Mouse (Mus musculus): ENCODE data around the gene BC049352.

- no peak for TF ChIP-seq CTCF (IDR thresholded peaks at IDR 0.05; ENCODE audit: borderline replicate concordance, extremely low read depth, insufficient read depth, insufficient read length)
- no peak for TF ChIP-seq POLR2A (IDR thresholded peaks at IDR 0.05; ENCODE audit: borderline replicate concordance, extremely low read depth, insufficient read depth, insufficient read length, poor library complexity, severe bottlenecking)
Observed at GRCm38 (mm10) chr9:45140945-45141344, 40.9 kb upstream of the BC049352 start.

Measured in brain, embryonic 14.5 days (tissue).